Mouse (Mus musculus): ENCODE measurements around the gene Acot1. TPM values are rescaled to one million over a fixed set of nuclear protein-coding genes. Genes with fewer than 3 reads are reported as not detected.

Gene Acot1
- total and polyA plus RNA-seq, 3 experiments: 0.42 TPM; not detected in 2

DNA sequence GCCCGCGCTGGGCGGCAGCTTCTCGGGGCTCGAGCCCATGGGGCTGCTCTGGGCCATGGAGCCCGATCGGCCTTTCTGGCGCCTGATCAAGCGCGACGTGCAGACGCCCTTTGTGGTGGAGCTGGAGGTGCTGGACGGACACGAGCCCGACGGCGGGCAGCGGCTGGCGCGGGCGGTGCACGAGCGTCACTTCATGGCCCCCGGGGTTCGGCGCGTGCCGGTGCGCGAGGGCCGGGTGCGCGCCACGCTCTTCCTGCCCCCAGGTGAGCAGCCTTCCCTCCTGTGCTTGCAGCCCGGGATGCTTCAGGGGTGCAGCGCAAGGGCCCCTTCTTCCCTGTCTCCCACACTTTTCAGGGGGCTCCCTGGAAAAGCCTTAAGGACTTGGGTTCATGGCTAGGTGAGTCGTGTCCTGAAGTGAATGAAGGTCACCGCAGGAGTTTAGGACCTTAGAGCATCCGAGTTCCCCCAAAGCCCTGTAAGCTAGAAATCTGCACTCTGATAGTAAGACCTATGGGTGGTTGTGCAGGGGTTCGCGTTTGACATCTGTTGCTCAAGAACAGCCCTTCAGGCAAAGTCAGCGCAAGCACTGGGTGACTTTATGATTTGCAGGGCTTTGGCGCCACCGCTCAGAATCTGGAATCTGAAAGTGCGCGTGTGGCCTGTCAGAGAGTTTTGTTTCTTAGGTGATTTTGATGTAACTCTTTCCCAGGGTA is 44.5 kb downstream of the Acot1 start:
- Histone ChIP-seq H3K4me3 (replicated peaks in 1 of 3; ENCODE audit: low read depth in 2 of 3, low read length in 2 of 3, poor library complexity in 1 of 3) (no peak overlapping the region), H3K9ac (ENCODE audit: insufficient read depth, low read depth) (no peak overlapping the region), H3K4me2 (ENCODE audit: insufficient read depth, low read depth, poor library complexity, severe bottlenecking) (no peak overlapping the region), H3K27ac (ENCODE audit: insufficient read depth, low read depth) (no peak overlapping the region), H3K27me3 (replicated peaks) (no peaks in the 10 kb centered on the region), H3K9me3 (replicated peaks; ENCODE audit: low read length) (no peaks in the 10 kb centered on the region), H3K36me3 (replicated peaks in 1 of 2; ENCODE audit: control insufficient read depth in 1 of 2, insufficient read depth in 1 of 2, low read length in 1 of 2) (no peaks in the 10 kb centered on the region), H3K79me2 (replicated peaks; ENCODE audit: control insufficient read depth, extremely low read depth, insufficient read depth, poor library complexity, severe bottlenecking) (no peaks in the 10 kb centered on the region), H3K4me1 (ENCODE audit: control insufficient read depth in 1 of 2, insufficient read depth in 2 of 2) (no peaks in the 10 kb centered on the region)
- TF ChIP-seq ZKSCAN1 (IDR thresholded peaks at IDR 0.05; ENCODE audit: borderline replicate concordance, low read depth, low read length) (no peak), TBP (conservative IDR thresholded peaks at IDR 0.05; ENCODE audit: low read depth, low read length) (no peak), ZMIZ1 (IDR thresholded peaks at IDR 0.05; ENCODE audit: low read depth, low read length) (no peak), MAFK (IDR thresholded peaks at IDR 0.05; ENCODE audit: insufficient replicate concordance, low read length) (no peak), ETS1 (conservative IDR thresholded peaks at IDR 0.05; ENCODE audit: low read depth, low read length) (no peak), E2F4 (IDR thresholded peaks at IDR 0.05; ENCODE audit: insufficient replicate concordance, low read depth, low read length) (no peak), KAT2A (IDR thresholded peaks at IDR 0.05; ENCODE audit: insufficient replicate concordance, low read length) (no peak), SMC3 (IDR thresholded peaks at IDR 0.05; ENCODE audit: low read depth, low read length) (no peak), ELF1 (IDR thresholded peaks at IDR 0.05; ENCODE audit: low read depth, low read length) (no peak), GABPA (IDR thresholded peaks at IDR 0.05; ENCODE audit: insufficient replicate concordance, low read depth, low read length) (no peak), CHD2 (IDR thresholded peaks at IDR 0.05; ENCODE audit: low read length) (no peak), POLR2A (IDR thresholded peaks at IDR 0.05; ENCODE audit: low read depth, low read length) (no peak), NRF1 (IDR thresholded peaks at IDR 0.05; ENCODE audit: low read depth, low read length) (no peak), USF2 (conservative IDR thresholded peaks at IDR 0.05; ENCODE audit: low read depth, low read length) (no peak), USF1 (IDR thresholded peaks at IDR 0.05; ENCODE audit: low read depth, low read length) (no peak), TCF12 (IDR thresholded peaks at IDR 0.05; ENCODE audit: low read depth, low read length) (no peak)
- no peak for DNase-seq (ENCODE audit: extremely low read depth)
- dilution Hi-C loops (cut with MboI; ENCODE audit: extremely low pct_ligation_motif_present, extremely low pct_unique_long_range_greater_than_20kb, low sequenced_read_pairs): no loop called here
- in situ Hi-C loops (cut with MboI; ENCODE audit: low pct_ligation_motif_present, low pct_unique_long_range_greater_than_20kb, low sequenced_read_pairs): loop anchor here (25.0 kb wide), 2 partner anchors 92 to 267 kb away; partner anchors contain the start of gene Riox1

GRCm38 (mm10) chr12:84060946-84061345 is 51.7 kb downstream of the Acot1 start:
- H3K4me3 ChIP-seq (replicated peaks in 1 of 3; ENCODE audit: low read depth in 2 of 3, low read length in 2 of 3, poor library complexity in 1 of 3): no peak overlapping the region
- TF ChIP-seq RAD21 (IDR thresholded peaks at IDR 0.05; ENCODE audit: low read depth, low read length) (peak; percentile 69), EP300 (IDR thresholded peaks at IDR 0.05; ENCODE audit: low read length) (no peak), CTCF (conservative IDR thresholded peaks at IDR 0.05 in 1 of 2, IDR thresholded peaks at IDR 0.05 in 1 of 2; ENCODE audit: low read depth in 2 of 2, low read length in 2 of 2) (peak; percentile 45 to 73), ZNF384 (IDR thresholded peaks at IDR 0.05; ENCODE audit: low read depth, low read length) (peak; percentile 51; the same call in 1 of the 2 replicates), MXI1 (IDR thresholded peaks at IDR 0.05; ENCODE audit: low read depth, low read length) (no peak), SMC3 (IDR thresholded peaks at IDR 0.05; ENCODE audit: low read depth, low read length) (peak; percentile 67), CHD1 (IDR thresholded peaks at IDR 0.05; ENCODE audit: low read depth, low read length) (no peak)
- H3K9me3 ChIP-seq (replicated peaks; ENCODE audit: low read length): peaks cover 2% of the 10 kb centered on the region
- no peaks in the 10 kb centered on the region for H3K27me3 ChIP-seq (replicated peaks)
- H3K4me1 ChIP-seq (ENCODE audit: control insufficient read depth in 1 of 2, insufficient read depth in 2 of 2): no peaks in the 10 kb centered on the region
- dilution Hi-C loops (cut with MboI; ENCODE audit: extremely low pct_ligation_motif_present, extremely low pct_unique_long_range_greater_than_20kb, low sequenced_read_pairs) (no loop called here), in situ Hi-C loops (cut with MboI; ENCODE audit: low pct_ligation_motif_present, low pct_unique_long_range_greater_than_20kb, low sequenced_read_pairs) (loop anchor here (25.0 kb wide), 2 partner anchors 99 to 274 kb away; partner anchors contain the start of gene Riox1)
- peak; percentile 56 for DNase-seq (ENCODE audit: extremely low read depth)
- no peaks in the 10 kb centered on the region for H3K36me3 ChIP-seq (replicated peaks in 1 of 2; ENCODE audit: control insufficient read depth in 1 of 2, insufficient read depth in 1 of 2, low read length in 1 of 2)
- no peak overlapping the region for H3K9ac ChIP-seq (ENCODE audit: insufficient read depth, low read depth)
- H3K4me2 ChIP-seq (ENCODE audit: insufficient read depth, low read depth, poor library complexity, severe bottlenecking): no peak overlapping the region
- H3K27ac ChIP-seq (ENCODE audit: insufficient read depth, low read depth): no peak overlapping the region
- no peaks in the 10 kb centered on the region for H3K79me2 ChIP-seq (replicated peaks; ENCODE audit: control insufficient read depth, extremely low read depth, insufficient read depth, poor library complexity, severe bottlenecking)

Data from CH12.LX (cell line).